Mouse (Mus musculus) brain, embryonic 18.5 days (tissue): ENCODE measurements at regions not wholly inside any gene's neighbourhood (a gene's known extent, or its start where the extent isn't known, plus 50 kb on each side); places are given as distances from the start of the nearest gene placed in this dataset.

Experiments
- DNase-seq: peaks from one replicate; pipeline ENCODE4 v3.0.0-alpha.2; 2012; ENCODE audit warnings: low read depth, low spot score

DNA sequence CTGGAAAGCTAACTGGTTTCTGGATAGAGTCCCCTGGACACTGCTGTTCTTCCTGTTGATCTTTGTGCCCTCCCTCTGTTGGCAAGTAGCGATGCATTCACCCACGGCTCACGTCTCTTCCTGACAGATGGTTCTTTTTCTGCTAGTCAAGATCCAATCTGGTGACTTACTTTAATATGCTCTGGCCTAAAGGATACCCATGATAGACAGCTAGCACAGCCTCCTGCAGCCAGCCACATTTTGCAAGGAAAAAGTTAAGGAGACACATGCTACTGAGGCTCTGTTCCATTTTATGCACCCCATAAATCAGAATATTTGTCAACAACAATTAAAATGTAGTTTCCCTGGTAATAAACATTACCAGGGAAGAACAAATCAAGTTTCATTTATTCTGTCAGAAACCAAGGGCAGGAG, 410.3 kb upstream of the Tmpo start:
- DNase-seq, result peak; percentile 39

DNA sequence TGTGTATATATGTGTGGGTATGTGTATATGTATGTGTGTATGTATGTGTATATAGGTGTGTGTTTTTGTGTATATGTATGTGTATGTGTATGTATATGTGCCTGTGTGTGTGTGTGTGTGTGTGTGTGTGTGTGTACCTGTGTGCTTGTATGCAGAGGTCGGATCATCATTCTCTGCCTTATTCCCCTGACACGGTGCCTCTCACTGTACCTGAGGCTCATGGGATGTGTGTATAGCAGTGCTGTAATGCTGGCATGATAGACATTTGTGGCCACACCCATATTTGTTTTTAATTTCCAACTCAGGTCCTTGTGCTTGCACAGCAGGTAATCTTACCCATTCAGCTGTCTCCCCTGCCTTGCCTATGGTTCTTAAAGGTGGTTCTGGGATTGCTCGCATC, 402.1 kb upstream of the Tmpo start:
- no peak for DNase-seq

DNA sequence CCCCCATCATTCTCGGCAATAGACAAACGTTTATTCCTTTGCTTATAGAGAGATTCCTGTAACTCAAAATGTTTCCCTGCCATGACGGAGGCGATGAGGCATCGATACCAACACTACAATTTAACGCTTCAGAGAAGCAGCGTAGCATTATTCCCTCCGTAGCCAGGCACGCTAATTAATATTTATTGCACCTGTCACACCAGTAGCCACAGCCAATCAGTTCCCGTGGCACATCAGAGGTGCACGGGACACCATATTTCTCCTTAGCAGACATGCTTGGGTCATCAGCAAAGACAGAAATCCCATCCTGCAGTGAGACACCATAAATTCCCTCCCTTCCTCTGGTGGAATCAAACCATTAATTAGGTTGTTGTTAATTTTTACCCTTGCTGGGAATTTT, 399.8 kb upstream of the Tmpo start:
- no peak for DNase-seq

DNA sequence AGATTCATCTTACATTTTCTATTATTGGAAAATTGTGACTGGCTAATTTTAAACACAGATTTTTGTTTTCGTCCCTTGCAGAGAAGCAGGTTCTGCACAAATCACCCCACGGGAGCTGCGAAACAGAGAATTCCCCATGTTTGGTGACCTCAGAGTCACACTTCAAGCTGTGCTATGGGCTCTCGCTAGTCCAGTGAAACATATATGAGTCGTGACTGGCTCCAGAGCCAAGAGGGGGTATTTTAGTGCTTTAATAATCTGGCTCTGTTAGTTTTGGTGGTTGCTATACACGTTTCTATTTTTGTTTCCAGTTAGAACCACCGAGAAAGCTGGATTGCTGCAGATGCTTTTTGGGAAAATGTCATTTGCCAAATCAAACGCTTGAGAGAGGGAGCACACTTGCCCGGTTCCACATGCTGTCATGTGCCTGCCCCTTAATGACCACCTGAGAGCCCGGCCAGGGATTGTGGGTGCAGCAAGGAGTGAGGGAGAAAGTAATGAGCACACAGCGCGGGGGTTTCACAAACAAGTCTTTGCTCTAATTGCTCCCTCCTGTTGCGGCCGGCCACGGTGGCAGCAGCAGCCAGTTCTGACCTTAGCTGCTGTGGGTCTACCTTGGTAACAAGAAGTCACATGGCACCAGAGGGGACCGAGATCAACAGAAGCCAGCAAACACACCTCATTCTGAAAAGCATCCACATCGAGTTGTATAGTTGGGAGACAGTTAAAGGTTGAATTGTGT, 394.4 kb upstream of the Tmpo start:
- no peak for DNase-seq

DNA sequence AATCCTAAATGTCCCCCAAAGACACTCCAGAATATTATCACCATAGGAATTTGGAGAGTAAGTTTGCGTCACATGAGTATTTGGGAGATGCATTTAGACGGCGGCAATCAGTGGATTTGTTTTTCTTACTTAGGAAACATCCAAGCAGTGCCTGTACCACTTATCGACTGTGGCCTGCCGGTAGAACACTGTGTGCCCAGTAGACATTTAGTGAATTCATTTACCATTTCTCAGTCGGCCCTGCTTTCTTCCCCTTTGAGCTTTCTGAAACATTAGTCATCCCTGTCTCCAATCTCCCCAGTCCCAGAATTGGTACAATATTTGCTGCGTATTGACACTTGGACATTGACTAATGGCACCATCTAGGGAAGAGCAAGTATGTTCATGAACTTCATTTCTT, 391.7 kb upstream of the Tmpo start:
- DNase-seq, result no peak

DNA sequence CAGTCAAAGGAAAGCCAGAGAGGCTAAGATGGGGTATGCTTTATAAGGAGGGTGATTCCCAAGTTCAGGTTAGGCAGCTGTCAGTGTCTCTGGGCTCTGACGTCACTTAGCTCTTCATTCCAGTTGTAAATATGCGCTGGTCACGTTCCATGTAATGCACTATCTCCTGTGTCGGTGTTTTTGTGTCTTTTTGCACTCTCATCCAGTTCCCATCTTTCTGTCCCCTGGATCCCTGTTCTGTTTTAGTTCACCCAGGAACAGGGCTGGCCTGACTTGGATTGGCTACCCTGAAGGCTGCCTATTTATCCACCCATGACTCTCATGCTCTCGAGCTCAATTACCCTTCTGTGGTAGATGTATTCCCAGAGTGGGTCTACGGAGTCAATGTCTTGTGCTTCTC, 387.9 kb upstream of the Tmpo start:
- no peak for DNase-seq

DNA sequence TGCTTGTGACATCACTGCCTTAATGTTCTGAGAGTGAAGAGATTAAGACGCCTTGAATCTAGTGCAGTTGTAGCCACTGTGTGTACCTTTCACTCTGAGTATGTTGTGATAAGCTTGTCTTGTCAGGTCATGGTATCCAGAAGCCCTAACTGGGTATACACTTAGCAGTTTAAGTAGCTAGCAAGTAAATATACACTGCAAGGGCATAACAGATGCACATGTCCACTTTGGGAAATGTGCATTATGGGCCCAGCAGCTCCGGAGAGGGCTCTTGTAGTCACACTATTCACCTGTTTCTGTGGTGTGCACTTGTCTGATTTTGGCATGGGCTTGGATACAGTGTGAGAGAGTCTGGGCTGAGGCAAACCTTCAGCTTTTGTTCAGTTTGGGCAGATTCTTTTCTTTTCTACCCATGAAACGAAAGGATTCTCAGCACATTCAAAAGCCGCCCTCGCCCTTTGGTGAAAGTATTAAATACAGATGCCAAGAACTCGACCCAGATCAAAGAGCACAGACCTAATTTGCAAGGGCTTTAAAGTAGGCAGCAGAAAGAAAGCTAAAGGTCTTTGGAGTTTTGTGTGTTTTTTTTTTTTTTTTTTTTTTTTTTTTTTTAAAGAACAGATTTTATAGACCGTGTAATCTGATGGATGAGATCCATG, 385.1 kb upstream of the Tmpo start:
- no peak for DNase-seq

DNA sequence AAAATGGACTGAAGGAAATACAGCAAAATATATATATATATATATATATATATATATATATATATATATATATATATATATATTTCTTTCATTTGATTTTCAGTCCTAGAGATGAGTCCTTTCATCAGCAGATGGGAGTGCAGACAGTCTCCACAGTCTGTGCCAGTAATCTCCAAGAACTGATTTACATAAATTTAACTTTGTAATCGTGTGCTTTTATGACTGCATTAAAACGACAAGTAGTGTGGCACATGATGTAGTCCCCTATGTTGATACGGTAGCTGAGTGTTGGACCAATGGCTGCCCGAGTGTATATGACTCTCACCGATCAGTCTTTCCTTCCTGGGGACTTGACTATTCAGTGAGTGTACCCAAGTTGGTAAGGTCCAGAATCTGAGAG, 378.2 kb upstream of the Tmpo start:
- peak; percentile 37 for DNase-seq

DNA sequence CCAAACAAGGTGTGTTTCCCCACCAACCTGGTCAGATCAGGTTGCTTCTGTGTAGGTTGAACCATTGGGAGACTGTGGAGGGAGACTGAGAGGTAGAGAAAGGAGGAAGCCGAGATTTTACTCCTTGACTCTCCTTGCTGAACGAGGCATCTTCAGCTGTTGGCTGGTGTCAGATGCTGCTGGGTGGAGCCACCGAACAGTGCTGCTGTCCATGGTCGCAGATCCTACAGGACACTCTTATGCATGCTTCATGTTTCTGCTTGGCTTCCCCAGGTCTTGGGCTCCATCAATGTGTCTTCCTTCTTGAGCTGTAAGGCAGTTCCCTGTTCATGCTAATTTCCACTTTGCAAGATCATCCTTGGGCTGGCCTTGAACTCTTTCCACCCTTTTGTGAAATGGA, 367.0 kb upstream of the Tmpo start:
- DNase-seq, result no peak

DNA sequence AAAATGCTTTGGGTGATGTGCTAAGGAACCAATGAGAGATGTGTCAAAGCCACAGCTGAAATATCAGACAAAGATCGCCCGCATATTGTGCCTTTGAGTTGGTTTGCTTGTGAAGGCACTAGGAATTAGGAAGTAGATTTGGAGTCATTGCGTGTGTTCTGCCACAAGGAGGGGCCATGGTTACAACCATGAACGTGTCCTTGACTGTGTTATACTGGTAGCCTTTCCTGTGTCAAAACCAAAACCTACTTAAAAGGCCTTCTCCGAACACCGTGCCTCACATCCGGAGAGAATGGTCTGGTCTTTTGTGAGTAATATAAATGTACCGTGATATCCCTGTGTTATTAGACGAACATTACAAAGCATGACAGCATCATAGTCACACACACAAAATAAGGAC, 365.0 kb upstream of the Tmpo start:
- DNase-seq, result peak; percentile 76

DNA sequence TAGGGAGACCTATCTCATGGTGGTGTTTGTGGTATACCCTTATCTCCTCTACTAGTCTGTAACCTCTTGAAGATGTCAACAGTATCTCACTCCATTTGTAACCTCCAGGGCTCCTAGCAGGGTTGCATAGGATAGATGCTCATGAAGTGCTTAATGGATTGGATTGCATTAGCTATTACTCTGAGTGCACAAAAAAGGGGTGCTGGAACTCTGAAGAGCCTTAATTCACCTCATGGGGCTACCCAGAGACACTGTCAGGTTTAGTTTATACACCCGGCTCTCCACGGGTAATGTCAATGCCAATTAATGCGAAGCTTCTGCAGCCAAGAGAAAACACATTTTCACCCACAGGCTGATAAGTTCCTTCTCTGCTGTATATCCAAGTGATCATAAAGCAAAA, 364.3 kb upstream of the Tmpo start:
- DNase-seq, result no peak

DNA sequence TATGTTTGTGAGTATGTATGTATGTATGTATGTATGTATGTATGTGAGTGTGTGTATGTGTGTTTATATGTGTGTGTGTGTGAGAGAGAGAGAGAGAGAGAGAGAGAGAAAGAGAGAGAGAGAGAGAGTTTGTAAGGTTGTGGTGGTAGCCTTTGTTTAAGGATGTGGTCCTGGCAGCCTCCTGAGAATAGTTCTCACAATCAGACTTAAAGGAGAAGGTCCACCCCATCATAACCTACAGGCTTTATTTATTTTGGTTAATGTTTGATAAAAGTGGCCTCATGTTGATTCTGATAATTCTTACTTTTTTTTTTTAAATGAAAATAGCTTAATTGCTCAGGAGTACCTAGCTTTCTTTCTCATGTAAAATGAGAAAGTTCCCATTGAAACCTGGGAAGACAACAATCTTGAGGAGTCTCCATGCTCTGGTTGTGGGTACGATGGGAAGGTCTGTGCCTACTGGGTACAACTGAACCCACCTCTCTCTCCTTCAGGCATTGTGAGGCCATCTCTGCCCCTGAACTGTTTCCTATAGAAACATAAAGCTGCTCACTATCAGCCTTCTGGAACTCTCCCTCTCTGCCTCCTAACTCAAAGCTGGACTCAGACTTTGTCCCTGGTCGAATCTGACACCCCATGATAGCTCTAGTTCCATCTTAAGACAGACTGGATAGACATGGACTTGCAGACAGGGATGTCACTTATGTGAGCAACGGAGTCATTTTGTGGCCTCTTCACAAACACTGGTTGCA, 362.2 kb upstream of the Tmpo start:
- no peak for DNase-seq

DNA sequence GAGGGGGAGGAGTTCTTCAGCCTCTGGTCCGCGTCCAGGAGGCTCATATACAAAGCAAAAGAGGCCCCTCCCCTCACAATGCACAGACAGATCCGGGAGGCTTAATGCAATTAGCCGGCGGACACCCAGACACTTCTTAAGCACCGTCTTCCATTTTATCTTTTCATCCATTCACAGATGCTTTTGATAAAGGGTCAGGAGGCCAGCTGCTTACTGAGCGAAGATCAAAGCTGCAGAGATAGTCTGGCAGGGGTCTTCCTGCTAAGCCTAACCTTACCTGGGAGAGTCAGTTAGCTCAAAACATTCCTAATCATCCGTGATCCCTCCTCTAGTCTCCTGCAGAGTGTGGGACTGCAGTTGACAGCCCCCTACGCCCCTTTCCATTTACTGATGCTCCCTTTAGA, 361.1 kb upstream of the Tmpo start:
- no peak for DNase-seq

DNA sequence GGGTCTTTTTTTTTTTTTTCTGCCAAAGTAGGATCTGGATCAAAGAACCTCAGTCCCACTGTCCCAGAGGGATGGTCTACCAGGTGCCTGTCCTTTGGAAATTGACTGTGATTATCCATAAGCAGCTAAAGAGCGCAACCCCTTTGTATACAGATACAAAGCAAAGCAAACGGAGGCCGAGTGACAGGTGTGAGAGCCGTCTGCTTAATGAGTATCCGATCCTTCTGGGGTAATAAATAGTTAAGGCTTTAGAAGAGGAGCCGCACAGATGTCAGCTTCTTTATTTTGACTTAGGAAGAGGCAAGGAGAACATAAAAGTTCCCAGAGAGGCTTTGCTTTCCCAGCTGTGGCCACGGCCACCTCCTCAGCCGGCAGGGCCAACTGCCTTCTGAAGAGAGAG, 356.1 kb upstream of the Tmpo start:
- no peak for DNase-seq

DNA sequence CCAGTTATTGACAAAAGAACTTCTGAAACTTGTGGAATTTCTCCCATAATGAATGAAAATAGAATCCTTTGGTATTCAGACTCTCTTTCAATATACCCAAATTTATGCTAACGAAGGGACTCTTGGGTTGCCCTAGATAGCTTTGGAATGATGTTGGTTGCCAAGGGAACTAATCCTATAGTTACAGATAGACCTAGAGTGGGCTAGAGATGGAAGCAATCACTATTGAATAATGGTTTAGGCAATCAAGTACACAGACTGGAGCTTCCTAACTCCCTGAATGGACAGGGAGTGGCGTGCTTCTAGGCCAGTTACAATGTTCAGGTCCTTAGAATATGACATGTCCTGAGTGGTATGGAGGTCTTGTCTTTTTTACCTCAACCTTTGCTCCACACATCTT, 354.3 kb upstream of the Tmpo start:
- no peak for DNase-seq

DNA sequence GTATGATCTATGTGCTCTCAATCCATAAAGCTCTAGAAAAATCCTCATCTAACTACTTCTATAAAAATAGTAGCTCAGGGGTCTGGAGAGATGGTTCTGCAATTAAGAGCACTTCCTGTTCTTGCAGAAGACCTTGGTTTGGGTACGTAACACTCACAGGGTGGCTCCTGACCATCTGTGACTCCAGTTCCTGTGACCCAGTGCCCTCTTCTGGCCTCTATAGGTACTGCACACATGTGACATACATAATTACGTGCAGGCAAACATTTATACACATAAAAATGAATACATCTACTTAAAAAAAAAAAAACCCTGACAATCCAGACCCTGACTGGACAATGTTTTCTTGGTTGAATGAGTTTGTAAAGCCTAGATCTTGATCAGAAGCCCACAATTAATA, 347.2 kb upstream of the Tmpo start:
- no peak for DNase-seq

DNA sequence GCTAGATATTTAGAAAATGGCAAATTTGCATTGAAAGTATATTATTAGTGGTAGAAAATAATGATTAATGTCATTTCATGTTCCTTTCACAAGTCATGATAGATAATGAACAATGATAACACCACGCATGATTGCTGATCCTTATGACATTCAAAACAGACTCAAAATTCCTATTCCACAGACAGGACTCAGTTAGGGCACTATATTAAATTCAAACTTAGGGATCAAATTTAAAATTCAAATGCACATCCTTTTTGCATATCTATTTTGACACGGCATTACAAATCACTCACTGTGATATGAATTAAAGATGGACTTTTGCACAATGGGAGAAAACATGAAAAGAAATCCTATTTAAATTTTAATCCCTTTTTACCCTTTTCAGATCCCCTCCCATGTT, 340.1 kb upstream of the Tmpo start:
- DNase-seq, result no peak

DNA sequence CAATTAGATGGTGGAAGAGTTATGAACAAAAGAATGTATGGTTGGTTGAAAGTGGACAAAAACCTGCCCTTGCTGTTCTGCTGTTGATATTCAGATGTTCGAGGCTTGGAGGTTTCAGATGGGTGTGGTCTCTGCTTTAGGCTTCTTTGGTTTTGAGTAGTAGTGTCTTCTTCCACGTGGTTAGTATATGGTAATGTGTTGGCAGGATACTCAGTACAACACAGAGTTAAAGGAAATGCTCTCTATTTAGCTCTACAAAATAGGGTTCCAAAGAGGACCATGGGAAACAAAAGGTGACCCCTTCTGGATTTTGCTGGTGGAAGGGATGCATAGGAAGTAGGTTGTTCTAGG, 333.9 kb upstream of the Tmpo start:
- no peak for DNase-seq

DNA sequence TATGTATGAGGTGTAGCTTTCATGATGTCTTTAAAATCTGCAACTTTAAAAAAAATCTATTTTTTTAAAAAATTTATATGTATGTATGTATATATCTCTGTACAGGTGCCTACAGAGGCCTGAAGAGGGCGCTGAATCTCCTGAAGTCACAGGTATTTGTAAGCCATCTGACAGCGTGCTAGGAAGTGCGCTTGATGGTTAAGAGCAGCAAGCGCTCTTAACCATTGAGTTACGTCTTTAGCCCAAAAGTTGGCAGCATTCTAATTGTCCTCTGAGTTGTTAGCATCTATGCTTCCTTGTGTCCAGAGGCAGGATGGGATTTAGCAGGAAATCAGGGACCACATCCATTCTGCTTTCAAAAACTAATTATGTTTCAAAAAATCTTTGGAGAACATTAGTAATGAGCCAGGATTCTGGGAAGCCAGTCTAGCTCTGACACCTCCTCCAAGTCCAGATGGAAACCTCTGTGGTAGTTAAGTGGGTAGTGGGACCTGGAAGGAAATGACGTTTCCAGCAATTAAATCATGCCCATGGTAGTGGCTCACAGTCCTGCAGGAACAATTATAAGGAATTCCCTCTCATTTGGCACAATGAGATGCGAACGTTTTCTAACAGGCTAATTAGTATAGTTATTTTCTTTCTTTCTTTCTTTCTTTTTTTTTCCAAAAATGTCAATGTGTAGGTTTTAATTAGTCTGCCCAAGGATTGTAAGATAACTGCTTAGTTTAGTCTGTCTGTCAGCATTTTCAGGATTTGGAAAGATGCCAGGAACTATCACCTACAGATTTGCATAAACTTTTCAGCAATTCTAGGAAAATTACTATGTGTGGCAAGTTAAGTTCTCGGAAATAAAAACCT, 333.3 kb upstream of the Tmpo start:
- DNase-seq, result no peak

DNA sequence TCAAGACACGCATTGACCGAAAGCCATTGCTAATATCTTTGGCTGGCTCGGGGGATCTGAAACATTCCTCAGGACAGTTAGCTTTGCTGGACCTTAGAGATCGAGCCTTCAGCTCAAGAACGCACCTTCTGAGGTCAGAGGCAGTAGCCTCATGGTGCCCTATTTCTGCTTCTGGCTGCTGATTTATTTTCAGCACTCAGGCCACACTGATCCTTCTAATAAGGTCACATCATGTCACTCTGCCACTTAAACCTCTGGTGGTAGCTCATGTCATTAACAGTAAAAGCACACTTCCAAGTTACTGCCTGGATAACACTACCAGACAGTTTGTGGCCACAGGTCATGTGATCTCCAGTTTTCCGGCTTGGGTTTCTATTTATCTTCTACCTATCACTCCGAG, 325.9 kb upstream of the Tmpo start:
- DNase-seq, result no peak

DNA sequence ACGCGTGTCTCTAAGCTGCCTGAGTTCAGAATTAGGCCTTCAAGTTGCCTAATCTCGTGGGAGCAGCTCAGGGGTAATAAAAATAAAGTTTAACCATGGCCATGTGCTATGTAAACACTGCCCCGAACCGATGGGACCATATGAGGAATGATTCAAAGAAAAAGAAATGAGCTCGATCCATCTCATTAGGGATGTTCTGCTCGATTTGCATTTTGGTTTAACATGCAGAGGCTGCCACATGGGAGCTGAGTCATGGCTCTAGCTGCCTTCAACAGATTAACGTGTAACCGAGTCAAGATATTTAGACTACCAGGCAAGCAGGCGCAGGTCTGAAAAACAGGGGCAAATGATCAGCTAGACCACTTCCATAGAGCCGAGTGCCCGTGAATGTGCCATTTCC, 323.8 kb upstream of the Tmpo start:
- DNase-seq, result no peak

DNA sequence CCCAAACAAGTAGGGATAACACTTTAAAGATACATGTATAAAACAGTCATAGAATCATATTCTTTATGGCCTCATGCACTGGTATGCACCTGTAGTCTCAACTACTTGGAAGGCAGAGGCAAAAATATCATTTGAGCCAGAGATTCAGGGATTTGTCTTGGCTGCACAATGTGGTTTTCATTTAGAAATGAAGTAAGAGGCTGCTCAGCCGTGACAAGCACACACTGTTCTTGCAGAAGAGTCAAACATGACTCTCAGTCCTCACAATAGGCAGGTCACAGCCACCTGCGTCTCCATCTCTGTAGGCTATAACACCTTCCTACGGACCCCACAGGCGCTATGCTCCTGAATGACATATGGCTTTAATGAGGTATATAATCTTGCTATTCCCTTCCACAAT, 317.4 kb upstream of the Tmpo start:
- no peak for DNase-seq
